Mouse (Mus musculus) spleen, adult 12 weeks (tissue): Measurements from ENCODE around the gene Atp6v1d.

ENCODE experiments used
- DNase-seq: peaks from one replicate; pipeline ENCODE4 v3.0.0; 2022; ENCODE audit warnings: low spot score

Gene Atp6v1d

GRCm38 (mm10) chr12:78794236-78794635, 67.2 kb downstream of the Atp6v1d start:
- DNase-seq: no peak

GRCm38 (mm10) chr12:78790791-78791190, 70.6 kb downstream of the Atp6v1d start:
- no peak for DNase-seq
